Mouse (Mus musculus) neural tube, embryonic 14.5 days (tissue): ENCODE data around the gene Tbc1d5. TPM values are rescaled to one million over a fixed set of nuclear protein-coding genes. Genes with fewer than 3 reads are reported as not detected.

Experiments
- ATAC-seq: fragments of 200-750 bp; cut with Nextera tagmentation; 2 replicates; pipeline ENCODE4 v1.8.0; 2017; ENCODE audit warnings: low read depth, mild to moderate bottlenecking, moderate TSS enrichment, moderate library complexity
- H3K27ac ChIP-seq: fragments of 300-500 bp; sonication (generic); 2 replicates; pipeline ENCODE4 v1.5.1; 2014; ENCODE audit warnings: low read depth, mild to moderate bottlenecking, control low read depth, low read length, moderate library complexity, mixed read lengths
- H3K27me3 ChIP-seq: fragments of 300-500 bp; sonication (generic); 2 replicates; pipeline ENCODE4 v1.6.1; 2014; ENCODE audit warnings: low read length; ENCODE audit not compliant: control insufficient read depth, insufficient read depth
- H3K36me3 ChIP-seq: fragments of 300-500 bp; sonication (generic); 2 replicates; pipeline ENCODE4 v1.6.1; 2014; ENCODE audit warnings: low read length, mixed read lengths; ENCODE audit not compliant: control insufficient read depth, insufficient read depth
- H3K4me1 ChIP-seq: fragments of 300-500 bp; sonication (generic); 2 replicates; pipeline ENCODE4 v1.6.1; 2014; ENCODE audit warnings: low read length; ENCODE audit not compliant: control insufficient read depth, insufficient read depth
- H3K4me2 ChIP-seq: fragments of 300-500 bp; sonication (generic); 2 replicates; pipeline ENCODE4 v1.6.1; 2014; ENCODE audit warnings: mild to moderate bottlenecking, low read depth, low read length, control low read depth
- H3K4me3 ChIP-seq: fragments of 300-500 bp; sonication (generic); 2 replicates; pipeline ENCODE4 v1.5.1; 2014; ENCODE audit warnings: low read depth, low read length, control low read depth, mixed read lengths
- H3K9ac ChIP-seq: fragments of 300-500 bp; sonication (generic); replicated peaks from 2 replicates; pipeline ENCODE4 v1.6.1; 2014; ENCODE audit warnings: low read depth, mild to moderate bottlenecking, control low read depth, low read length, mixed read lengths
- H3K9me3 ChIP-seq: fragments of 300-500 bp; sonication (generic); 2 replicates; pipeline ENCODE4 v1.6.1; 2016; ENCODE audit warnings: low read length; ENCODE audit not compliant: control insufficient read depth
- WGBS: fragments of 180-500 bp; shearing (Covaris S2); extraction: QIAGEN DNeasy Blood & Tissue Kit; methylation state at CpG from one replicate; pipeline ENCODE4 v1.1.7; 2014; 5-methylcytosine and 5-hydroxymethylcytosine counted together
- polyA plus RNA-seq: library from polyadenylated mRNA; unstranded; fragments of >200 nt; fragmentation: Nextera tagmentation; extraction: Ambion mirVana; gene quantifications from 2 replicates; pipeline ENCODE4 v1.2.1, GENCODE M21; 2014

Gene Tbc1d5
- polyA plus RNA-seq, 1 experiment from 2014 or later: 10.1 TPM

- H3K27ac ChIP-seq: no peak overlapping the region
- H3K9ac ChIP-seq: no peak overlapping the region
- WGBS: 81% methylated on average over 9 of the region's 9 CpGs
- H3K36me3 ChIP-seq: peaks cover 3% of the 10 kb centered on the region; the same call in 1 of the 2 replicates
- no peak for ATAC-seq
- no peaks in the 10 kb centered on the region for H3K27me3 ChIP-seq
- H3K4me3 ChIP-seq: no peak overlapping the region
- H3K4me1 ChIP-seq: no peaks in the 10 kb centered on the region
- H3K9me3 ChIP-seq: no peaks in the 10 kb centered on the region
- no peak overlapping the region for H3K4me2 ChIP-seq
Measured at GRCm38 (mm10) chr17:50954313-50954712, 224.8 kb downstream of the Tbc1d5 start.

- no peak for ATAC-seq
- 97% methylated on average over 2 of the region's 2 CpGs for WGBS
- Histone ChIP-seq H3K9ac (no peak overlapping the region), H3K4me3 (no peak overlapping the region), H3K36me3 (no peaks in the 10 kb centered on the region), H3K4me1 (no peaks in the 10 kb centered on the region), H3K9me3 (no peaks in the 10 kb centered on the region), H3K27ac (no peak overlapping the region), H3K4me2 (no peak overlapping the region), H3K27me3 (no peaks in the 10 kb centered on the region)
Measured at GRCm38 (mm10) chr17:50922308-50922707, 256.8 kb downstream of the Tbc1d5 start.

- Histone ChIP-seq H3K36me3 (no peaks in the 10 kb centered on the region), H3K27me3 (no peaks in the 10 kb centered on the region), H3K4me3 (no peak overlapping the region), H3K4me2 (no peak overlapping the region), H3K9ac (no peak overlapping the region), H3K4me1 (no peaks in the 10 kb centered on the region), H3K9me3 (no peaks in the 10 kb centered on the region), H3K27ac (no peak overlapping the region)
- 97% methylated on average over 2 of the region's 2 CpGs for WGBS
- ATAC-seq: no peak
Measured at GRCm38 (mm10) chr17:50915216-50915615, 263.9 kb downstream of the Tbc1d5 start.

DNA sequence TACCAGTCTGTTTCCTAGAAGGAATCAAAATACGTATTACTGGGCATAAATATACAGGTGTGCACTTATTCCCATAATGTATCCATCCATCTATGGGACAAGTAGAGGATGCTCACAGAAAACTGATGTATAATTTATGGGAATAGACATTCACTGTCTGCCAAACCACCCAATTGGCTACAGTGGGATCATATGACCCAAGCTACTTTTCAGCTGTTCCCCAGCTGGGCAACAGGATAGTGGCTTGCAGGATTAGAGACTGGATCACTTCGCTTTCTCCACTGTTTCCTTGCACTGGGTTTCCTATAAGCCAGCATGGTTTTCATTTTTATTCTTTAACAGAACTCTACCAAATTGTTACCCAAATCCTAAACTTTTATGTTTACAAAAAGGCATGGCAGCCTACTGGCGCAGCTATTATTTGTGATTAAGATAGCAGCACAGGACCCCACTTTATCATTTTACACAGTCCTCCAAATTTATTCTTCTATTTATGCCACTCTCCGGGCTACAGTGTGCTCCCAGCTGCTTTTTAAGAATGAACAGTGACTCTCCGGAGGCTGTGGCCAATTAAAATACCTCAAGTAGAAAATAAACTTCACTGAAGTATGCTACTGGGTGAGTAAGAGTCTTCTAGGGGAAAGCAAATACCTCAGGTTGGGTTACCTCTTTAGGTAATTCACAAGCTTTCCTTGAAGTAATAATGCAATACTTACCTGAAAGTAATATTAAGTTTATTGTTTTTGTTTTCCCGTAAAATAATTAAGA is 270.4 kb downstream of the Tbc1d5 start:
- no peak overlapping the region for H3K4me3 ChIP-seq
- H3K9ac ChIP-seq: no peak overlapping the region
- 45% methylated on average over 6 of the region's 6 CpGs for WGBS
- ATAC-seq: peak; percentile 91
- H3K4me1 ChIP-seq: 0 out of 2 replicates have a peak, but pooled peaks cover 5% of the 10 kb centered on the region
- H3K4me2 ChIP-seq: no peak overlapping the region
- no peaks in the 10 kb centered on the region for H3K9me3 ChIP-seq
- no peaks in the 10 kb centered on the region for H3K36me3 ChIP-seq
- no peaks in the 10 kb centered on the region for H3K27me3 ChIP-seq
- peak overlapping the region; percentile 22; the same call in 1 of the 2 replicates for H3K27ac ChIP-seq

DNA sequence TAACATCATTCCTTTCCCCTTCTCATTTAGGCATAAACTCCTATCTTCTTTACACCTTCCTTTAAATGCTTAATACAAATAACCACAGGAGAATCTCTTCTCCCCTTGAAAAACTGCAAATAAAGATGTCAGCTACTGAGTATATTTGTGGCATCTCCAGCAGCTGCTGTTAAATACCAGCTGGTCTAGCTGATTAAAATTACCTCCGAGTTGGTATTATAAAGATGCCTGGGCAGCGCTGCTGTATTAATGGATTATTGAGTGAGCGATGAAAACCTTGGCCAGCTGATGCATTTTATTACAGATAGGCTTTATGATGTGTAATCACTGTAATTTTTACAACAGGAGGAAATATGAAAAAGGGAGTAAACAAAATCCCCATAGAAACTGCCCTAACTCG is 271.0 kb downstream of the Tbc1d5 start:
- Histone ChIP-seq H3K4me2 (no peak overlapping the region), H3K9ac (no peak overlapping the region), H3K9me3 (no peaks in the 10 kb centered on the region), H3K4me1 (0 out of 2 replicates have a peak, but pooled peaks cover 5% of the 10 kb centered on the region), H3K36me3 (no peaks in the 10 kb centered on the region), H3K4me3 (no peak overlapping the region), H3K27me3 (no peaks in the 10 kb centered on the region), H3K27ac (peak overlapping the region; percentile 22; the same call in 1 of the 2 replicates)
- 38% methylated on average over 4 of the region's 4 CpGs for WGBS
- ATAC-seq: peak; percentile 82

GRCm38 (mm10) chr17:50906630-50907029 is 272.5 kb downstream of the Tbc1d5 start:
- Histone ChIP-seq H3K9ac (no peak overlapping the region), H3K9me3 (no peaks in the 10 kb centered on the region), H3K4me3 (no peak overlapping the region), H3K4me2 (no peak overlapping the region), H3K27me3 (no peaks in the 10 kb centered on the region), H3K36me3 (no peaks in the 10 kb centered on the region), H3K27ac (no peak overlapping the region), H3K4me1 (0 out of 2 replicates have a peak, but pooled peaks cover 5% of the 10 kb centered on the region)
- ATAC-seq: no peak
- WGBS: 25% methylated on average over 1 of the region's 1 CpGs

GRCm38 (mm10) chr17:50904463-50904862 is 274.7 kb downstream of the Tbc1d5 start:
- Histone ChIP-seq H3K9ac (no peak overlapping the region), H3K9me3 (no peaks in the 10 kb centered on the region), H3K4me1 (0 out of 2 replicates have a peak, but pooled peaks cover 5% of the 10 kb centered on the region), H3K27ac (no peak overlapping the region), H3K36me3 (no peaks in the 10 kb centered on the region), H3K4me3 (no peak overlapping the region), H3K4me2 (no peak overlapping the region), H3K27me3 (no peaks in the 10 kb centered on the region)
- ATAC-seq: no peak
- WGBS: 65% methylated on average over 3 of the region's 3 CpGs

DNA sequence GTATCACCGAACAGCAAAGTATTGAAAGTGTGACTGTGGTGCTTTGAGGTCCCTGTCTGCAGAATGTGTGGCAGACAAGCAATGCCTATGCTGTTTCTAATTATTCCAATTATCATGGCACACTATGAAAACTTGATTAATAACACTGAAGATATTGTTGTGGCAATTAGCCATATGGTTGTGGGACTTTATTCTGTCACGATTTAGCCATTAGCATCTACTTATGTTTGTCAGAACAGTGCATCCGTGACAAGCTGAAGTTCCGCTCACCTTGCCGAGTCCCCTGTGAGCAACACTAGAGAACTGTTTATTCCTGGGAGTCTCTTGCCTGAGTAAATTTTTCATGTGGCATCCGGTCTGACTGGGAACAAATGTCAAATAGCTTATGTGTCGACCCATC is 281.3 kb downstream of the Tbc1d5 start:
- H3K4me1 ChIP-seq: no peaks in the 10 kb centered on the region
- no peak overlapping the region for H3K27ac ChIP-seq
- H3K9ac ChIP-seq: no peak overlapping the region
- no peaks in the 10 kb centered on the region for H3K36me3 ChIP-seq
- H3K9me3 ChIP-seq: no peaks in the 10 kb centered on the region
- 0 out of 2 replicates have a peak, but pooled peaks have one; percentile 51 for ATAC-seq
- 57% methylated on average over 7 of the region's 7 CpGs for WGBS
- no peak overlapping the region for H3K4me3 ChIP-seq
- H3K27me3 ChIP-seq: no peaks in the 10 kb centered on the region
- no peak overlapping the region for H3K4me2 ChIP-seq

DNA sequence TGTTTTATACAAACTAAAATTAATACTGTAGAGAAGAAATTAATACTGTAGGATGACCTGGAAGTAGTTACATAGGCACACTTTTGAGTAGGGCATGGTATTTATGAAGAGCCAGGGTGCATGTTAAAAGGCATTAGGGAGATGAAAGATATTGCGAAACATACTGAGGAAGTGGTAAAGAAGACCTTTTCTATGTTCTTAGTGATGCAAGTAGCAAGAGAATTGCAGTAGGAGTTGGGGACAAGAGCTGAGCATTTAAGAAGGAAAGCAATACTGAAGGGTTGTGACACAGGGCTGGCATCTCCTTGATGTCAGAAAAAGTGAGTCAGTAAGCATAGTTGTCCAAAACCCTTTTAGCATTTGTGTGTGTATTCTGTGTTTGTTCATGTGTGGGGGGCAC is 289.7 kb downstream of the Tbc1d5 start:
- WGBS: 97% methylated on average over 1 of the region's 1 CpGs
- Histone ChIP-seq H3K27me3 (no peaks in the 10 kb centered on the region), H3K9me3 (no peaks in the 10 kb centered on the region), H3K4me2 (no peak overlapping the region), H3K4me1 (no peaks in the 10 kb centered on the region), H3K9ac (no peak overlapping the region), H3K4me3 (no peak overlapping the region), H3K27ac (no peak overlapping the region), H3K36me3 (no peaks in the 10 kb centered on the region)
- no peak for ATAC-seq
